Mouse (Mus musculus) layer of hippocampus, adult 9-11 months (tissue): Measurements from ENCODE around the gene Dstn.

Experiments
- DNase-seq: peaks from one replicate; pipeline ENCODE4 v3.0.0; 2022

Gene Dstn

GRCm38 (mm10) chr2:143916229-143916628 lies 1.1 kb downstream of the Dstn start:
- peak; percentile 50 for DNase-seq

- DNase-seq, result no peak
Observed at GRCm38 (mm10) chr2:143917622-143918021, 2.5 kb downstream of the Dstn start.

- DNase-seq, result no peak
Observed at GRCm38 (mm10) chr2:143918831-143919502, 3.8 kb downstream of the Dstn start.

- no peak for DNase-seq
Observed at GRCm38 (mm10) chr2:143924085-143924484, 9.0 kb downstream of the Dstn start.

- DNase-seq, result no peak
Observed at GRCm38 (mm10) chr2:143925826-143926225, 10.7 kb downstream of the Dstn start.

- DNase-seq, result no peak
Observed at GRCm38 (mm10) chr2:143929607-143930311, 14.6 kb downstream of the Dstn start.

- DNase-seq, result no peak
Observed at GRCm38 (mm10) chr2:143932340-143932873, 17.3 kb downstream of the Dstn start.

GRCm38 (mm10) chr2:143933516-143933915 lies 18.4 kb downstream of the Dstn start:
- no peak for DNase-seq

- no peak for DNase-seq
Observed at GRCm38 (mm10) chr2:143934439-143934838, 19.3 kb downstream of the Dstn start.

- no peak for DNase-seq
Observed at GRCm38 (mm10) chr2:143937861-143938260, 22.7 kb downstream of the Dstn start.

GRCm38 (mm10) chr2:143940406-143940805 lies 25.3 kb downstream of the Dstn start:
- DNase-seq, result no peak

GRCm38 (mm10) chr2:143944796-143945195 lies 29.7 kb downstream of the Dstn start:
- no peak for DNase-seq

- DNase-seq, result no peak
Observed at GRCm38 (mm10) chr2:143945466-143946075, 30.5 kb downstream of the Dstn start.

- no peak for DNase-seq
Observed at GRCm38 (mm10) chr2:143946399-143946798, 31.3 kb downstream of the Dstn start.

GRCm38 (mm10) chr2:143947981-143948380 lies 32.9 kb downstream of the Dstn start:
- no peak for DNase-seq

GRCm38 (mm10) chr2:143948416-143948815 lies 33.3 kb downstream of the Dstn start:
- DNase-seq, result no peak

- no peak for DNase-seq
Observed at GRCm38 (mm10) chr2:143949217-143949616, 34.1 kb downstream of the Dstn start.

GRCm38 (mm10) chr2:143950290-143951027 lies 35.3 kb downstream of the Dstn start:
- no peak for DNase-seq

GRCm38 (mm10) chr2:143951028-143951420 lies 35.9 kb downstream of the Dstn start:
- no peak for DNase-seq

- DNase-seq, result no peak
Observed at GRCm38 (mm10) chr2:143951546-143952315, 36.6 kb downstream of the Dstn start.

GRCm38 (mm10) chr2:143953944-143954343 lies 38.8 kb downstream of the Dstn start:
- DNase-seq, result no peak

GRCm38 (mm10) chr2:143955004-143955403 lies 39.9 kb downstream of the Dstn start:
- DNase-seq, result no peak
